Mouse (Mus musculus): Measurements from ENCODE around the gene Emc10.

Gene Emc10

GRCm38 (mm10) chr7:44495992-44496770 lies at the start of gene Emc10, which contains the start of gene Fam71e1:
Gene Emc10, minus strand, starts transcription at chr7:44496529.
Gene Fam71e1, plus strand, starts transcription at chr7:44496581.
- DNase-seq: peak; percentile 99

- DNase-seq: no peak
Measured at GRCm38 (mm10) chr7:44543071-44543470, 46.7 kb upstream of the Emc10 start.

GRCm38 (mm10) chr7:44542555-44542954 lies 46.2 kb upstream of the Emc10 start:
- peak; percentile 14 for DNase-seq

GRCm38 (mm10) chr7:44538756-44539624 lies 42.7 kb upstream of the Emc10 start:
- peak; percentile 42 for DNase-seq

GRCm38 (mm10) chr7:44537496-44537895 lies 41.2 kb upstream of the Emc10 start:
- DNase-seq: peak; percentile 81

GRCm38 (mm10) chr7:44537009-44537408 lies 40.7 kb upstream of the Emc10 start:
- peak; percentile 56 for DNase-seq

- DNase-seq: peak; percentile 85
Measured at GRCm38 (mm10) chr7:44536590-44536968, 40.2 kb upstream of the Emc10 start.

GRCm38 (mm10) chr7:44535657-44536589 lies 39.6 kb upstream of the Emc10 start:
- peak; percentile 34 for DNase-seq

- DNase-seq: peak; percentile 30
Measured at GRCm38 (mm10) chr7:44534656-44535441, 38.5 kb upstream of the Emc10 start.

GRCm38 (mm10) chr7:44534242-44534641 lies 37.9 kb upstream of the Emc10 start:
- DNase-seq: peak; percentile 30

- no peak for DNase-seq
Measured at GRCm38 (mm10) chr7:44533746-44534045, 37.4 kb upstream of the Emc10 start.

GRCm38 (mm10) chr7:44532918-44533745 lies 36.8 kb upstream of the Emc10 start:
- peak; percentile 28 for DNase-seq

GRCm38 (mm10) chr7:44531946-44532732 lies 35.8 kb upstream of the Emc10 start, which contains the start of gene Spib:
Gene Spib, minus strand, starts transcription at chr7:44532071.
- DNase-seq: no peak

GRCm38 (mm10) chr7:44531207-44531606 lies 34.9 kb upstream of the Emc10 start:
- no peak for DNase-seq

GRCm38 (mm10) chr7:44530507-44530906 lies 34.2 kb upstream of the Emc10 start:
- DNase-seq: no peak

GRCm38 (mm10) chr7:44529518-44529917 lies 33.2 kb upstream of the Emc10 start:
- DNase-seq: no peak

GRCm38 (mm10) chr7:44527483-44528398 lies 31.4 kb upstream of the Emc10 start:
- DNase-seq: peak; percentile 88

GRCm38 (mm10) chr7:44526414-44527154 lies 30.3 kb upstream of the Emc10 start:
- DNase-seq: no peak

Data from cerebellum, adult 9-11 months (tissue).